Mouse (Mus musculus): Measurements from ENCODE around the gene Ass1.

DNA sequence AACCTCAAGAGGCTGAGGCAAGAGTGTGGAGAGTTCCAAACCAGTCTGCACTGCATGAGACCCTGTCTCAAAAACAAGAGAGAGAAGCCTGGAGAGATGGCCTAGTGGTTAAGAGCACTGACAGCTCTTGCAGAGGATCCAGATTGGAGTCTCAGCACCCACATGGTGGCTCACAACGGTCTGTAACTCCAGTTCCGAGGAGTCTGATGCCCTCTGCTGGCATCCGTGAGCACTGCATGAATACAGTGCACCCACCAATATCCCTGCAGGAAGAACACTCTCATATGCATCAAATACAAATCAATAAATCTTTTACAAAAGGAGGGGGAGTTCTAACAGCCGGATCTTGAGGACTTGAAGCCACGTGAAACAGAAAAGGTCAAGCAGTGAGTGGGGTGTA lies 84.6 kb downstream of the Ass1 start:
- TF ChIP-seq CTCF (IDR thresholded peaks at IDR 0.05; ENCODE audit: low read depth, low read length) (peak; percentile 35), POLR2A (IDR thresholded peaks at IDR 0.05; ENCODE audit: extremely low read depth, insufficient read depth, low read length) (no peak)

All from liver, adult 2 months (tissue).